Mouse (Mus musculus) layer of hippocampus, adult 2 months (tissue): ENCODE measurements around the gene 9130204L05Rik. TPM values are rescaled to one million over a fixed set of nuclear protein-coding genes. Genes with fewer than 3 reads are reported as not detected.

Source experiments
- DNase-seq, 2 experiments: peaks; one replicate each; pipeline ENCODE4 v3.0.0; 2022; ENCODE audit warnings: low spot score in 2 of 2
- H3K27ac ChIP-seq: fragments of 200-600 bp; 2 replicates; pipeline ENCODE4 v1.8.1; 2022
- H3K4me3 ChIP-seq: fragments of 200-600 bp; 2 replicates; pipeline ENCODE4 v1.8.1; 2022; ENCODE audit warnings: mild to moderate bottlenecking
- CTCF ChIP-seq: fragments of 200-600 bp; conservative IDR thresholded peaks from 2 replicates; pipeline ENCODE4 v1.8.1; 2022; ENCODE audit warnings: antibody characterized with exemption, mild to moderate bottlenecking, moderate library complexity
- long read RNA-seq, 2 experiments: library from polyadenylated mRNA; stranded (forward); transcript quantifications; one replicate each; pipeline ENCODE4 v2.0.0; 2021; ENCODE audit warnings: borderline mapping rate in 2 of 2
- total RNA-seq, 2 experiments: library from RNA; stranded (reverse); gene quantifications; 2 replicates each; pipeline ENCODE4 v1.2.3; 2021

The 9130204L05Rik gene
- total RNA-seq = not detected
- long read RNA-seq, experiment 1 = 0 reads
- long read RNA-seq, experiment 2 = 0 reads

GRCm38 (mm10) chr3:91090703-91091102 lies at the start of gene 9130204L05Rik:
TSS of gene 9130204L05Rik (minus strand) at chr3:91090803.
- no peak within 1 kb of the TSS for H3K27ac ChIP-seq
- H3K4me3 ChIP-seq = no peak within 1 kb of the TSS
- TF ChIP-seq CTCF = no peak
- DNase-seq = no peak

GRCm38 (mm10) chr3:91108696-91109095 lies 18.1 kb upstream of the 9130204L05Rik start:
- no peak for TF ChIP-seq CTCF
- Histone ChIP-seq H3K27ac (no peak overlapping the region), H3K4me3 (no peak overlapping the region)
- no peak for DNase-seq

GRCm38 (mm10) chr3:91059211-91059610 lies 31.4 kb downstream of the 9130204L05Rik start:
- DNase-seq = no peak
- no peak overlapping the region for H3K27ac ChIP-seq
- TF ChIP-seq CTCF = peak; percentile 10; the same call in 1 of the 2 replicates
- H3K4me3 ChIP-seq = no peak overlapping the region

- no peak overlapping the region for H3K4me3 ChIP-seq
- no peak for DNase-seq
- H3K27ac ChIP-seq = no peak overlapping the region
- no peak; the same call in 1 of the 2 replicates for TF ChIP-seq CTCF
These were observed 37.9 kb downstream of the 9130204L05Rik start for GRCm38 (mm10) chr3:91052654-91053053.
